In the genomic region with DNA sequence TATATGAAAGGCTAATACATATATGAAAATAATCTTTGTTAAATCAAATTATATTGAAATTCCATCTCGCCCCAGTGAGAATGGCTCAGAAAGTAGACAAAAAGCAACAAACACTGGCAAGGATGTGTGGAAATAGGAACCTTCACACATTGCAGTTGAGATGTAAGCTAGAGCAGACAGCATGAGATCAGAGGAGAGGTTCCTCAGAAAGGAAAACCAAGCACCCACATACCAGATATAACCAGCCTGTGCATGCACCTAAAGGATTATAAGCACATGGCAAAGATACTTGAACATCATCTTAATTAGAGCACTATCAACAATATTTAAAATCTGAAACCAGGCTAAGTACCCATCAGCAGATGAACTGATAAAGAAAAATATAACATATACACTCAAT, we compare ENCODE assay signal across 22 mouse cellular contexts.
A peak's percentile ranks its signal among the peaks of the same experiment; 100 is the strongest.
DNase-seq lines count a peak whose midpoint lies in the region; ATAC-seq and TF ChIP-seq lines count a peak whose summit lies in the region.
"Had no signal": no experiment of that assay in that cellular context is flagged by ENCODE, and none has a peak within 500 bp of the region (broad histone marks: within the 10 kb centered on the region; RNA-seq: fewer than 3 reads in every experiment).

No protein-coding gene starts in this region.

- intact Hi-C loops in left cerebral cortex, adult 2 months (cut with DNase I) = no loop called here

- H3K4me3 ChIP-seq in layer of hippocampus, adult 2 months = no peak overlapping the region
- no peak overlapping the region for H3K4me3 ChIP-seq in left cerebral cortex, adult 2 months

- 0 out of 2 replicates have a peak overlapping the region, but pooled peaks have one; percentile 16 for H3K27ac ChIP-seq in layer of hippocampus, adult 2 months
- peak overlapping the region; percentile 13; the same call in 1 of the 2 replicates for H3K27ac ChIP-seq in left cerebral cortex, adult 2 months

- DNase-seq in frontal cortex, postnatal 25 days (ENCODE audit: low spot score in 2 of 2) = no peak
- no peak for DNase-seq in layer of hippocampus, adult 2 months (ENCODE audit: low spot score in 2 of 2)
- DNase-seq in layer of hippocampus, adult 18-20 months (ENCODE audit: low spot score in 2 of 2) = no peak
- no peak for DNase-seq in left cerebral cortex, adult 2 months (ENCODE audit: extremely low spot score in 1 of 2, low spot score in 2 of 2)
- no peak for DNase-seq in left cerebral cortex, adult 18-20 months (ENCODE audit: low spot score in 2 of 2)
- DNase-seq in brain, adult 2 months (ENCODE audit: low read depth, low spot score) = peak; percentile 30
- DNase-seq in adipocyte (ENCODE audit: low spot score) = no peak
- DNase-seq: adrenal gland, adult 2 months; adrenal gland, adult 8-10 months; adrenal gland, postnatal 10 days; adrenal gland, postnatal 14 days; adrenal gland, postnatal 25 days; adrenal gland, postnatal 36 days; B cell, adult 2 months; cerebellum, adult 11 months; cerebellum, adult 11-12 months; cerebellum, adult 18-20 months; cerebellum, adult 2 months had no signal

- ATAC-seq in frontal cortex, adult (ENCODE audit: low TSS enrichment) = peak; percentile 92
- ATAC-seq: activated CD4-positive, CD25-positive, alpha-beta regulatory T cell, adult 4 months; CD4-positive, CD25-positive, alpha-beta regulatory T cell, adult 4 months; Patski had no signal

- TF ChIP-seq CTCF in layer of hippocampus, adult 2 months (conservative IDR thresholded peaks at IDR 0.05) = no peak
- TF ChIP-seq CTCF in left cerebral cortex, adult 2 months (IDR thresholded peaks at IDR 0.05) = no peak
